11 mouse cellular contexts compared by ENCODE assay signal in the genomic region with DNA sequence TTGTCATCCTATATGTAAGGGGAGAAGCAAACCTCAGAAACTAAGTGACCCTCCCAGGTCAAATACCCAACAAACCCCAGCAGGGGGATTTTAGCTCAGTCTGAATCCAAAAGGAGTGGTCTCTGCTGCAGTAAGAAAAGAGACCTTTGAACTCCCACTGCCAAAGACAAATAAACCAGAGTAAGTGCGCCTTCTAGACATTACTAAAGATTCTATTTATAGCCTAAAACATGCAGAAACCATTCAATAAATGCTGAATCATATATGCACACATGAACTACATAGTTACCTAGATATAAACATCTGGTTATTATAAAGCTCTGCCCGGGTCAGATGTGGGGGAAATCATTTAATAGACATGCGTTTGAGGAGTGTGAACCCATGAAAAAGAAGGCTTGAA.
"Had no signal": no experiment of that assay in that cellular context is flagged by ENCODE, and none has a peak within 500 bp of the region (broad histone marks: within the 10 kb centered on the region; RNA-seq: fewer than 3 reads in every experiment).

No protein-coding gene starts in this region.

- H3K4me2 ChIP-seq: limb, embryonic 13.5 days; neural tube, embryonic 12.5 days; stomach, embryonic 15.5 days had no signal

- H3K4me3 ChIP-seq: limb, embryonic 13.5 days; midbrain, embryonic 10.5 days; neural tube, embryonic 12.5 days; stomach, embryonic 15.5 days had no signal

- H3K27ac ChIP-seq: kidney, postnatal 0 days; liver, embryonic 14.5 days; midbrain, embryonic 10.5 days; neural tube, embryonic 12.5 days; stomach, embryonic 15.5 days had no signal

- H3K27me3 ChIP-seq: limb, embryonic 13.5 days; neural tube, embryonic 12.5 days; stomach, embryonic 15.5 days had no signal

- DNase-seq: kidney, postnatal 36 days; left cerebral cortex, postnatal 4 days; lung, adult 18-20 months; midbrain, embryonic 14.5 days; thymus, postnatal 36 days had no signal

- H3K9ac ChIP-seq: limb, embryonic 13.5 days; liver, embryonic 14.5 days; neural tube, embryonic 12.5 days; stomach, embryonic 15.5 days had no signal

- H3K9me3 ChIP-seq: limb, embryonic 13.5 days; midbrain, embryonic 10.5 days; neural tube, embryonic 12.5 days; stomach, embryonic 15.5 days had no signal

- H3K36me3 ChIP-seq: midbrain, embryonic 10.5 days; neural tube, embryonic 12.5 days; stomach, embryonic 15.5 days had no signal
